Mouse (Mus musculus) hindbrain, embryonic 13.5 days (tissue): ENCODE data around the gene A4gnt. TPM values are rescaled to one million over a fixed set of nuclear protein-coding genes. Genes with fewer than 3 reads are reported as not detected.

Experiments used
- ATAC-seq: fragments of 200-750 bp; cut with Nextera tagmentation; 2 replicates; pipeline ENCODE4 v1.8.0; 2017; ENCODE audit warnings: moderate TSS enrichment; ENCODE audit not compliant: low FRiP score
- H3K27ac ChIP-seq: fragments of 300-500 bp; sonication (generic); 2 replicates; pipeline ENCODE4 v1.5.1; 2015; ENCODE audit warnings: inconsistent platforms, mild to moderate bottlenecking, moderate library complexity
- H3K27me3 ChIP-seq: fragments of 300-500 bp; sonication (generic); 2 replicates; pipeline ENCODE4 v1.6.1; 2015; ENCODE audit warnings: mild to moderate bottlenecking, inconsistent platforms
- H3K36me3 ChIP-seq: fragments of 300-500 bp; sonication (generic); 2 replicates; pipeline ENCODE4 v1.6.1; 2015; ENCODE audit warnings: mild to moderate bottlenecking, inconsistent platforms
- H3K4me1 ChIP-seq: fragments of 300-500 bp; sonication (generic); replicated peaks from 2 replicates; pipeline ENCODE4 v1.6.1; 2015; ENCODE audit warnings: inconsistent platforms
- H3K4me2 ChIP-seq: fragments of 300-500 bp; sonication (generic); 2 replicates; pipeline ENCODE4 v1.6.1; 2015; ENCODE audit warnings: inconsistent platforms, mild to moderate bottlenecking, moderate library complexity
- H3K4me3 ChIP-seq: fragments of 300-500 bp; sonication (generic); 2 replicates; pipeline ENCODE4 v1.5.1; 2015; ENCODE audit warnings: mild to moderate bottlenecking, inconsistent platforms
- H3K9ac ChIP-seq: fragments of 300-500 bp; sonication (generic); 2 replicates; pipeline ENCODE4 v1.6.1; 2015; ENCODE audit warnings: mild to moderate bottlenecking, inconsistent platforms
- H3K9me3 ChIP-seq: fragments of 300-500 bp; sonication (generic); 2 replicates; pipeline ENCODE4 v1.6.1; 2016; ENCODE audit warnings: inconsistent platforms
- WGBS: fragments of 180-500 bp; shearing (Covaris S2); methylation state at CpG from one replicate; pipeline ENCODE4 v1.1.7; 2015; 5-methylcytosine and 5-hydroxymethylcytosine counted together
- polyA plus RNA-seq: library from polyadenylated mRNA; unstranded; fragments of >200 nt; fragmentation: Nextera tagmentation; extraction: Ambion mirVana; gene quantifications from 2 replicates; pipeline ENCODE4 v1.2.1, GENCODE M21; 2015

A4gnt gene
- polyA plus RNA-seq, 1 experiment from 2014 or later = not detected

DNA sequence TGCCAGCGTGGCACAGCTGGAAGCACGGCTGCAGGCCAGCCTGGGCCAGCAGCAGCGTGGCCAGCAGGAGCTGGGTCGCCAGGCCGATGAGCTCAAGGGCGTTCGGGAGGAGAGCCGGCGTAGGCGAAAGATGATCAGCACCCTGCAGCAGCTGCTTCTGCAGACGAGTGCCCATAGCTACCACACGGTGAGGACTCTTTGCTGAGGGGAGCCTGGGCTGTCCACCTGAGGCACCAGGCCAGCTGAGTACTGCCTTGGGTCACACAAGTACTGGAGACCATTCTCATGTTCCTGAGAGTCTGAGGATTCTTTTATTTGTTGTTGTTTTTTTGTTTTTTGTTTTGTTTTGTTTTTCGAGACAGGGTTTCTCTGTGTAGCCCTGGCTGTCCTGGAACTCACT is 25.4 kb downstream of the A4gnt start:
- Histone ChIP-seq H3K27me3 (no peaks in the 10 kb centered on the region), H3K27ac (no peak overlapping the region), H3K4me3 (no peak overlapping the region), H3K4me1 (peaks cover 5% of the 10 kb centered on the region; the same call in 1 of the 2 replicates), H3K4me2 (no peak overlapping the region), H3K9me3 (no peaks in the 10 kb centered on the region), H3K36me3 (peaks cover 29% of the 10 kb centered on the region), H3K9ac (no peak overlapping the region)
- 95% methylated on average over 13 of the region's 13 CpGs for WGBS
- ATAC-seq = no peak

DNA sequence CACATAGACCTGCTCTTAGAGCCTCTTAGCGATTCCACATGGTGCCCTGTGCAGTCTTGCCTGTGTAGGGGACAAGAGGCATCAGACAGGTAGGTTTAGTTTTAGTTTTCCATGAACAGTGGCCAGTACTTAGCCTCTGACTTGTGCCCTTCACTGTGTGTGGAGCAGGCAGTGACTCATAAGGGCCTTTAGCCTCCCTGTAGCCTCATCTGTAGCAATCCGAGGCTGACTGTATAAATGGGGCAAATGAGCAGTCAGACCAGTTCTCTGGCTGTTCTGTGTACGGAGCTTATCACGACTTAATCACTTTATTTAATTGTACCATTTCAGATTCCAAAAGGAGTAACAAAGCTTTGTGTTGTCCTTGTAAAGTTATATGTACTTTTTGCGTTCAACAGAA is 27.7 kb downstream of the A4gnt start:
- no peak overlapping the region for H3K9ac ChIP-seq
- H3K27me3 ChIP-seq = no peaks in the 10 kb centered on the region
- H3K27ac ChIP-seq = no peak overlapping the region
- H3K4me3 ChIP-seq = no peak overlapping the region
- H3K4me2 ChIP-seq = no peak overlapping the region
- H3K9me3 ChIP-seq = no peaks in the 10 kb centered on the region
- WGBS = 93% methylated on average over 5 of the region's 5 CpGs
- ATAC-seq = no peak
- no peaks in the 10 kb centered on the region for H3K4me1 ChIP-seq
- H3K36me3 ChIP-seq = peaks cover 31% of the 10 kb centered on the region

DNA sequence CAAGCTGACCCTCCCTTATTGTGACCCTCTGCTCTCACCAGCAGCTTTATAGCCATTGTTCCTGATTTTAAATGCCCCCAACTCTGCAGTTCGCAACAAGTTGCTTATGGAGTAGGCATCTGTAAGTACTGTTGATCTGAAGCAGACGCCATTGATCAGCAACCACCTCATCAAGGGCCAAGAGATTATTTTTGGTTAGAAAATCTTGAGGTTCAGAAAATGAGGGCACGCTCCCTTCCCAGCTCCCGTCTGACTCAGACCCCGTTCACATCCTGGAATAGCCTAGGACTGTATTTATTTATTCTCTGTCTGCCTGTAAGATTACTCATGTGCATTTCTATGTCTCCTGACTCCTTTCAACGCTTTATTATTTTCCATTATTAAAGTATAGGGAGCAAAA is 33.1 kb downstream of the A4gnt start:
- no peak for ATAC-seq
- Histone ChIP-seq H3K4me3 (no peak overlapping the region), H3K4me2 (no peak overlapping the region), H3K27me3 (no peaks in the 10 kb centered on the region), H3K4me1 (no peaks in the 10 kb centered on the region), H3K9ac (no peak overlapping the region), H3K27ac (no peak overlapping the region), H3K9me3 (no peaks in the 10 kb centered on the region), H3K36me3 (peaks cover 39% of the 10 kb centered on the region)
- WGBS = 87% methylated on average over 6 of the region's 6 CpGs

DNA sequence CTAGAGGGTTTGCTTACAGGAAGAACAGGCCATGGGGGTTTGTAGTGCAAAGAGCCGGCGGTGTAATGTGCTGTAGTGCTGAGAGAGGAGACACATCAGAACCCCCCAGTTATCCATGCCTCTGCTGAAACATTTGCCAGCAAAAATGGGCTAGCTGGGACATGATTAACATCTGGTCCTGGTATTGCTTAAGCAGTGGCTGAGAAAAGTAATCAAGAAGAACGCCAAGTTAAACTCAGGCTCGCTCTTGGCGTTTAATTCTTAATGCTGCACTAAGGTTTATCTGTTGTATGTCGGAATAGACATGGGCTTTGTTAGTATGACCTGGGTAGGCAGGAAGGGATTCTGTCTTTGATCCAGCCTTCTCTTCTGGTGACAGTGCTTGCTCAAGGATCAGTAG is 33.8 kb downstream of the A4gnt start:
- WGBS = 100% methylated on average over 6 of the region's 6 CpGs
- H3K27me3 ChIP-seq = no peaks in the 10 kb centered on the region
- H3K4me1 ChIP-seq = no peaks in the 10 kb centered on the region
- H3K27ac ChIP-seq = no peak overlapping the region
- H3K9me3 ChIP-seq = no peaks in the 10 kb centered on the region
- no peak overlapping the region for H3K4me3 ChIP-seq
- peaks cover 46% of the 10 kb centered on the region for H3K36me3 ChIP-seq
- H3K9ac ChIP-seq = no peak overlapping the region
- ATAC-seq = no peak
- H3K4me2 ChIP-seq = no peak overlapping the region

DNA sequence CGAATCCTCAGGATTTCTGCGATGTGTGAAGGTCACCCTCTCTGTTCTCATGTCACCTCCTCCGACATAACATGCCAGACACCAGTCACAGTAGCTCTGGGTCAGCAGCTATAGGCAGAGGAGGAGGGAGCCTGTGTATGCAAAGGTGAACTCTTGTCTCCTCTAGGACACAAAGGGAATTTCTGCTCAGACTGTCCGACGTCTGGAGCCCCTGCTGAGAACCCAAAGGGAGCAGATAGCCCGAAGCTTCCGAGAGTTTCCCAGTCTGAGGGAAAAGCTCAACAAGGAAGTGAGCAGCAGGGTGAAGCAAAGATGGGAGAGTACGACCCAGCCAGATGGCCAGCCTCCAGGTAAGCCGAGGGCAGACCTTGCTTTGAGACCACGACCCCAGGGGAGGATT is 48.5 kb downstream of the A4gnt start:
- H3K36me3 ChIP-seq = peaks cover 45% of the 10 kb centered on the region
- ATAC-seq = no peak
- WGBS = 73% methylated on average over 10 of the region's 10 CpGs
- H3K4me2 ChIP-seq = no peak overlapping the region
- peaks cover 8% of the 10 kb centered on the region for H3K4me1 ChIP-seq
- no peak overlapping the region for H3K27ac ChIP-seq
- no peaks in the 10 kb centered on the region for H3K9me3 ChIP-seq
- no peak overlapping the region for H3K4me3 ChIP-seq
- no peaks in the 10 kb centered on the region for H3K27me3 ChIP-seq
- H3K9ac ChIP-seq = no peak overlapping the region

DNA sequence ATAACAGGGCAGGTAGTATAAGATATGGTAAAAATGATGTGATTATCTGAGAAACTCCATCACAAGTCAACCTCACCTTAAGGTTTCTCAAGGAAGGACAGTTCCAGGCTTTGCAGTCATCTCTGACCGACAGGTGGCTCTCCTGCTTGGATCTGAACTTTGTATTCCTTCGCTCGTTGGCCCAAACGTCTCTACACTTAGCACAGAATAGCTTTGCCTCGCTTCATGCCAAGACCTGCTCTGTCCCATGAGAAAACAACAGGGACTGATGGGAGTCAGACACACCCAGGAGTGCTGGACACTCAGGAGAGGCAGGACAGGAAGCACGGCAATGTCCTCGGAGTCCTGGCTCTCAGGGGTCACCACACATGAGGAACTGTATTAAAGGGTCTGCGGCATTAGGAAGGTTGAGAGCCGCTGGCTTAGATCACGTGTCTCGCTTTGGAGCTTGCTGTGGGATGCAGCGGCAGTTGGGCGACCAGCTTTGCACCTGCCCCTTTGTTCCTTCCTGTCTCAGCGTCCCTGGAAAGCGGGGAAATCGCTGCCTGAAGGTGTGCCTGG is 49.4 kb downstream of the A4gnt start:
- peaks cover 8% of the 10 kb centered on the region for H3K4me1 ChIP-seq
- no peak overlapping the region for H3K4me2 ChIP-seq
- no peaks in the 10 kb centered on the region for H3K9me3 ChIP-seq
- H3K36me3 ChIP-seq = peaks cover 45% of the 10 kb centered on the region
- ATAC-seq = no peak
- H3K9ac ChIP-seq = no peak overlapping the region
- no peak overlapping the region for H3K4me3 ChIP-seq
- H3K27ac ChIP-seq = 0 out of 2 replicates have a peak overlapping the region, but pooled peaks have one; percentile 23
- WGBS = 81% methylated on average over 16 of the region's 16 CpGs
- no peaks in the 10 kb centered on the region for H3K27me3 ChIP-seq

DNA sequence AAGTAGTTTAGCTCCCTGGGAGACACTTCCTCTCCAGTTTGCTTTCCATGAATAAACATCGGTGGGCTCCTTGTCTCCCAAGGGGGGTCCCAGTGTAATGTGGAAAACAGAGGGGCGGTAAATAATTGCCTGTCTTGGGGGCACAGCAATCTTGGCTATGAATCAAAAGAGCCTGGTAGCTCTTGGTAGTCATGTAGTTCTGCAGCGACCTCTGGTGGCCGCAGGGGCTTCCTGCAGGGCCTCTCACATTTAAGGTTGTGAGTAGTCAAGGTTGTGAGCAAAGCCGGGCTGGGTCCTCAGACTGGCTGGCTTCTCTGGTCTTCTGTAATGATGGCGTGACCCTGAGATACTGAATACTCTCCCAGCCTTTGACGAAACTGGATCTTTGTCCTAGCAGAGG is 50.1 kb downstream of the A4gnt start:
- H3K36me3 ChIP-seq = peaks cover 44% of the 10 kb centered on the region
- no peak overlapping the region for H3K4me2 ChIP-seq
- no peak overlapping the region for H3K9ac ChIP-seq
- peak; percentile 72 for ATAC-seq
- H3K4me3 ChIP-seq = no peak overlapping the region
- peaks cover 8% of the 10 kb centered on the region for H3K4me1 ChIP-seq
- 30% methylated on average over 7 of the region's 7 CpGs for WGBS
- no peaks in the 10 kb centered on the region for H3K27me3 ChIP-seq
- H3K9me3 ChIP-seq = no peaks in the 10 kb centered on the region
- H3K27ac ChIP-seq = no peak overlapping the region

DNA sequence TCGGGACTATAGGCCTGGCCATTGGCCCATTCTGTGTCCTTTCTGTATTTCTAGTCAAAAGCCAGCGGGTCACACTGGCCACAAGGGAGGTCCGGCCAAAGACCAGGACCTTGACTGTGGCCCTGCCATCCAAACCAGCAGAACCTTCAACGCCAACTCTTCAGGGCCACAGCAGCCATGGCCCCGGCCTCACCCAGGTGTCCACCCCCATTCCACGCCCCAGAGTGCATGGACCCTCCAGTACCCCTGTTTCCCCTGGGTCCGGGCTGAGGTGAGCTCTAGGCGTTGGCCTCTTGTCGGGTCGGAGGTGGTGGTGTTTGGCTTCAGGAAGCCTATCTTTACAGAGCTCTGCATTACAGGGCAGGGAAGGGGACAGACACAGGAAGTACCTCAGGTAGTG is 50.6 kb downstream of the A4gnt start:
- Histone ChIP-seq H3K27me3 (no peaks in the 10 kb centered on the region), H3K9ac (no peak overlapping the region), H3K4me2 (no peak overlapping the region), H3K36me3 (peaks cover 46% of the 10 kb centered on the region), H3K27ac (no peak overlapping the region), H3K4me3 (no peak overlapping the region), H3K4me1 (peaks cover 8% of the 10 kb centered on the region), H3K9me3 (no peaks in the 10 kb centered on the region)
- 0 out of 2 replicates have a peak, but pooled peaks have one; percentile 21 for ATAC-seq
- 91% methylated on average over 10 of the region's 10 CpGs for WGBS

DNA sequence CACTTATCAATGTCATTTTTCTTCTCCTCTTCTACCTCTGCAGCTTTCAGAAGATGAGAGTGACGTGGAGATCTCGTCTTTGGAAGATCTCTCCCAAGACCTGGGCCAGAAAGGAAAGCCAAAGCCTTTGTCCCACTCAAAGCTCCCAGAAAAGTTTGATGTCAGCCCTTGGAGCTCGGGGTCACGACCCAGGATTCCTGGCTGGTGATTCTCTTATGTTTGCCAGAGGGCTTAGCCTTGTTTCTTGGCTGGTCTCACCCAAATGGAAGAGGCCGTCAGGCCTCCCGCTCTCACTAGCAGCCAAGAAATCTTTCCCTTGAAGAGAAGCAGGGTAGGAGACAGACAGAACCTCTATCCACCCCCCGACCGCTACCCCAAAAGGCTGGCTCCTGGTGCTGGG is 55.3 kb downstream of the A4gnt start:
- ATAC-seq = no peak
- Histone ChIP-seq H3K9ac (no peak overlapping the region), H3K4me3 (no peak overlapping the region), H3K36me3 (peaks cover 50% of the 10 kb centered on the region), H3K27ac (no peak overlapping the region), H3K27me3 (no peaks in the 10 kb centered on the region), H3K4me2 (no peak overlapping the region), H3K4me1 (no peaks in the 10 kb centered on the region), H3K9me3 (0 out of 2 replicates have a peak, but pooled peaks cover 4% of the 10 kb centered on the region)
- 89% methylated on average over 8 of the region's 8 CpGs for WGBS

DNA sequence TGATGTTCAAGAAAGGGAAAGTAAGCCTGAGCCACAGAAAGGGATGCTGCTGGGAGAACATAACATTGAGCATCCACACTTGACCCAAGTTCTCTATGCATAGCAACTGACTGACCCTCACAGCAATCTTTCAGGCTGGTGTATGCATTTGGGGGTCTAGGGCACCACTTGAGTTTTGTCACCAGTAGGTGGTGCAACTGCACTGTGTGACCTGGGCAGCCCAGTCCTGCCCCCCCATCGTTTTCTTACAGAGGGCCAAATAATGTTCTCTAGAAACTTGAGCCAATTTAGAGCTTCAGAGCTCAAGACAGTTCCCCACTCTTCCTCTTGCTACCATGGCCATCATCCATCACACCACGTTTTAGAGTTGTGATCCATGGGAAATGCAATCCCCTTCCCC is 59.3 kb downstream of the A4gnt start:
- ATAC-seq = no peak
- peaks cover 28% of the 10 kb centered on the region for H3K36me3 ChIP-seq

More for the DNA sequence above, 59.3 kb downstream of the A4gnt start:
- 46% methylated on average over 2 of the region's 2 CpGs for WGBS
- Histone ChIP-seq H3K4me3 (no peak overlapping the region), H3K27ac (no peak overlapping the region), H3K27me3 (no peaks in the 10 kb centered on the region), H3K4me1 (no peaks in the 10 kb centered on the region), H3K9ac (no peak overlapping the region), H3K4me2 (no peak overlapping the region), H3K9me3 (0 out of 2 replicates have a peak, but pooled peaks cover 4% of the 10 kb centered on the region)

Other genes with a start within 250 kb of the A4gnt start
- gene Mras, start 175.1 kb upstream of the A4gnt start, polyA plus RNA-seq = 54.7 and 55.2 TPM in 2 replicates
- 0.56 and 0.83 TPM in 2 replicates for gene Nme9, start 161.0 kb upstream of the A4gnt start, polyA plus RNA-seq
- gene Armc8, start 43.6 kb upstream of the A4gnt start, polyA plus RNA-seq = 63.7 and 68.9 TPM in 2 replicates
- 26.0 and 26.8 TPM in 2 replicates for gene Dbr1, start 36.7 kb upstream of the A4gnt start, polyA plus RNA-seq
- gene Dzip1l, start 17.0 kb downstream of the A4gnt start, polyA plus RNA-seq = 8.9 and 10.8 TPM in 2 replicates
- gene Cldn18, start 104.8 kb downstream of the A4gnt start, polyA plus RNA-seq = 0.18 TPM in 1 of 2 replicates, not detected in the other